Mouse (Mus musculus) heart, adult 8-10 months (tissue): ENCODE measurements around the gene Olfr492. TPM values are rescaled to one million over a fixed set of nuclear protein-coding genes. Genes with fewer than 3 reads are reported as not detected.

Source experiments
- DNase-seq: peaks from one replicate; pipeline ENCODE4 v3.0.0; 2022; ENCODE audit warnings: low spot score
- total RNA-seq, 4 experiments: library from RNA; stranded (reverse); gene quantifications; 2 replicates each; pipeline ENCODE4 v1.2.4; 2022

Gene Olfr492
- total RNA-seq = not detected

DNA sequence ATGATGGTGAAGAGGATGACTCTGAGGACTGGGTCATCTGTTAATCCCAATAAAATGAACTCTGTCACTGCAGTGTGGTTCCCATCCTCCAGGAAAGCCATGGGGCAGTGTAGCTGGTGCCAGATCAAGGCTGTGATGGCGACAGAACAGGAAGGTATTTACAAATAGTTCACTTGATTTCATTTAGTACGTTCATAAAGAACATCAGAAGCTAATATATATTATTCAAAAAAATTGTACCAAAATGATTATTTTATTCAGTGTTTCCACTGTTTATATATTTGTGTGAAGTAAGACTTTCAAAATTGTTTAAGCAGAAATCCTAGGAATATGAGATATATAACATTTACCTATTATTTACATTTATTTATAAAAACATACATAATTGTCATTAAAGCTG, at the start of gene Olfr492:
Gene Olfr492 (minus strand): TSS at position 101 of the 400 bp plus-strand sequence.
- DNase-seq = no peak

- DNase-seq = no peak
Measured at GRCm38 (mm10) chr7:108365035-108365434, 41.6 kb upstream of the Olfr492 start, which contains the start of gene Olfr494. TSS of gene Olfr494 (plus strand) at chr7:108365335.

GRCm38 (mm10) chr7:108346879-108347278, 23.4 kb upstream of the Olfr492 start, which contains the start of gene Olfr493:
TSS of gene Olfr493 (minus strand) at chr7:108346979.
- no peak for DNase-seq

DNA sequence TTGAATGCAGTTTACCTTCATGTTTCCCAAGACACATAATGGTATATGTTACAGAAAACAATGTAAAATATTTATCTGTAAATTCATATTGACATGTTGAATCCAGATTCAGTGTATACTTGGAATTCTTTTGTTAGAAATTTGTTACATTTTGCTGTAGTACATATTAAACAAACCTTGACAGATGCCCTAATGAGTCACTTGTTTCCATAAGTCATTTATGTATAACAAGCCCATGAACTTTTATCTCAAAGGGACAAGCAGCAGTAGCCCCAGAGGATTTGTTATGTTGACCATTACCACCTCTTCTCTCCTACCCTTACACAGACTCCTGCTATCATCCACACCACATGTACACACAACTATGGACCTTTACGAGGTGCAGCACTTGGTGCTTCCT, 10.3 kb downstream of the Olfr492 start, which contains the start of gene Olfr491:
Gene Olfr491 (plus strand): TSS at position 301 of the 400 bp plus-strand sequence.
- no peak for DNase-seq

- DNase-seq = no peak
Measured at GRCm38 (mm10) chr7:108288834-108289233, 34.6 kb downstream of the Olfr492 start, which contains the start of gene Olfr490. TSS of gene Olfr490 (minus strand) at chr7:108288934.

Other genes starting within 250 kb of the Olfr492 start
- not detected for gene Olfr481, start 243.8 kb downstream of the Olfr492 start, total RNA-seq
- gene Olfr482, start 226.1 kb downstream of the Olfr492 start, total RNA-seq = under 1 TPM; 0.43 to 0.90 (median 0.77) TPM
- not detected for gene Olfr483, start 222.8 kb downstream of the Olfr492 start, total RNA-seq
- gene Olfr484, start 196.2 kb downstream of the Olfr492 start, total RNA-seq = not detected
- not detected for gene Olfr485, start 163.8 kb downstream of the Olfr492 start, total RNA-seq
- not detected for gene Olfr486, start 150.9 kb downstream of the Olfr492 start, total RNA-seq
- not detected for gene Olfr487, start 109.0 kb downstream of the Olfr492 start, total RNA-seq
- gene Olfr488, start 65.3 kb downstream of the Olfr492 start, total RNA-seq = not detected
- not detected for gene Olfr490, start 34.7 kb downstream of the Olfr492 start, total RNA-seq
- gene Olfr491, start 10.2 kb downstream of the Olfr492 start, total RNA-seq = not detected
- not detected for gene Olfr493, start 23.3 kb upstream of the Olfr492 start, total RNA-seq
- gene Olfr494, start 41.7 kb upstream of the Olfr492 start, total RNA-seq = not detected
- gene Olfr495, start 69.5 kb upstream of the Olfr492 start, total RNA-seq = not detected
- gene Olfr497, start 96.7 kb upstream of the Olfr492 start, total RNA-seq = not detected
- not detected for gene Olfr498, start 141.7 kb upstream of the Olfr492 start, total RNA-seq
- gene Olfr502, start 201.4 kb upstream of the Olfr492 start, total RNA-seq = not detected
- not detected for gene Olfr503, start 220.9 kb upstream of the Olfr492 start, total RNA-seq
- gene Olfr504, start 242.1 kb upstream of the Olfr492 start, total RNA-seq = not detected